Mouse (Mus musculus) brain, embryonic 14.5 days (tissue): Measurements from ENCODE around the gene Hdc.

ENCODE experiments used
- CTCF ChIP-seq: fragments of 200-500 bp; IDR thresholded peaks from 2 replicates; pipeline ENCODE4 v1.5.1; 2012; ENCODE audit warnings: inconsistent platforms, mild to moderate bottlenecking, moderate library complexity, borderline replicate concordance; ENCODE audit not compliant: insufficient read depth, insufficient read length; ENCODE audit errors: extremely low read depth
- POLR2A ChIP-seq: fragments of 200-500 bp; IDR thresholded peaks from 2 replicates; pipeline ENCODE4 v1.6.1; 2012; ENCODE audit warnings: mild to moderate bottlenecking, inconsistent platforms, borderline replicate concordance; ENCODE audit not compliant: poor library complexity, insufficient read depth, insufficient read length, severe bottlenecking; ENCODE audit errors: extremely low read depth

DNA sequence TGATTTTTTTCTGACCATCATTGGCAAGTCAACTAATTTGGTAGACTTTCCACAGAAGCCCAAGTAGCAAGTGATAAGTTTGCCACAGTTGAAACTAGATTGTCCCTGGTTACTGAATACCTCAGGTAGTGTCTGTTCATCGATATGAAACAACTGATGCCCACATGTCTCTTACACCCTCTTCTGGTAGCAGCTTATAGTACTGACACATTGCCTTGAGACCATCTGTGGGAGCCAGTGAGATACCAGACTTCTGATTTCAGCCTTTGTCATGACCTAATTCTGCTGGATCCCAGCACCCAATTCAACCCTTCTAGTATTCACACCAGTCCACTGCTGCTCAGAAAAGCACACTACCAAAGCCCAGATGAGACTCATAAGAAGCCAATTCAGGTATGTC lies 25.7 kb upstream of the Hdc start:
- TF ChIP-seq CTCF (no peak), POLR2A (no peak)
